Mouse (Mus musculus) midbrain, embryonic 16.5 days (tissue): ENCODE data around the gene Jup. TPM values are rescaled to one million over a fixed set of nuclear protein-coding genes. Genes with fewer than 3 reads are reported as not detected.
"Not testable (repeated sequence)": the region's sequence is repeated elsewhere in the genome, so short reads cannot be mapped to it uniquely, and the experiment has no call there.

ENCODE experiments used
- ATAC-seq: fragments of 200-750 bp; cut with Nextera tagmentation; 2 replicates; pipeline ENCODE4 v1.8.0; 2017; ENCODE audit warnings: moderate TSS enrichment
- H3K27ac ChIP-seq: fragments of 300-500 bp; sonication (generic); 2 replicates; pipeline ENCODE4 v1.5.1; 2014; ENCODE audit warnings: mild to moderate bottlenecking, low read length, mixed read lengths
- H3K27me3 ChIP-seq: fragments of 300-500 bp; sonication (generic); 2 replicates; pipeline ENCODE4 v1.6.1; 2014; ENCODE audit warnings: low read depth, low read length, mixed read lengths; ENCODE audit not compliant: control insufficient read depth, insufficient read depth
- H3K36me3 ChIP-seq: fragments of 300-500 bp; sonication (generic); 2 replicates; pipeline ENCODE4 v1.6.1; 2014; ENCODE audit warnings: mild to moderate bottlenecking, low read length, moderate library complexity, mixed read lengths; ENCODE audit not compliant: control insufficient read depth, insufficient read depth
- H3K4me1 ChIP-seq: fragments of 300-500 bp; sonication (generic); 2 replicates; pipeline ENCODE4 v1.6.1; 2014; ENCODE audit warnings: mild to moderate bottlenecking, low read length, mixed read lengths; ENCODE audit not compliant: control insufficient read depth, insufficient read depth
- H3K4me2 ChIP-seq: fragments of 300-500 bp; sonication (generic); 2 replicates; pipeline ENCODE4 v1.6.1; 2014; ENCODE audit warnings: mild to moderate bottlenecking, low read length, mixed read lengths
- H3K4me3 ChIP-seq: fragments of 300-500 bp; sonication (generic); 2 replicates; pipeline ENCODE4 v1.5.1; 2014; ENCODE audit warnings: low read depth, mild to moderate bottlenecking, low read length, moderate library complexity, mixed read lengths
- H3K9ac ChIP-seq: fragments of 300-500 bp; sonication (generic); 2 replicates; pipeline ENCODE4 v1.6.1; 2014; ENCODE audit warnings: low read depth, low read length, mixed read lengths
- H3K9me3 ChIP-seq: fragments of 300-500 bp; sonication (generic); replicated peaks from 2 replicates; pipeline ENCODE4 v1.6.1; 2014; ENCODE audit warnings: mild to moderate bottlenecking, low read length, mixed read lengths; ENCODE audit not compliant: control insufficient read depth, poor library complexity, severe bottlenecking
- WGBS: fragments of 180-500 bp; shearing (Covaris S2); extraction: QIAGEN DNeasy Blood & Tissue Kit; methylation state at CpG from one replicate; pipeline ENCODE4 v1.1.7; 2014; 5-methylcytosine and 5-hydroxymethylcytosine counted together
- polyA plus RNA-seq: library from polyadenylated mRNA; unstranded; fragments of >200 nt; fragmentation: Nextera tagmentation; extraction: Ambion mirVana; gene quantifications from 2 replicates; pipeline ENCODE4 v1.2.1, GENCODE M21; 2015

The Jup gene
- polyA plus RNA-seq, 1 experiment from 2014 or later: 99.7 TPM

GRCm38 (mm10) chr11:100333944-100334457 is 63.6 kb downstream of the Jup start, which contains the start of gene Gast:
Gene Gast, plus strand, starts transcription at chr11:100334407.
- no peak within 1 kb of the TSS for H3K9ac ChIP-seq
- H3K4me2 ChIP-seq: peak within 1 kb of the TSS; percentile 39
- no peaks in the 10 kb centered on the region for H3K36me3 ChIP-seq
- no peak within 1 kb of the TSS for H3K4me3 ChIP-seq
- no peak for ATAC-seq
- WGBS: 70% methylated on average over 6 of the region's 6 CpGs
- peaks cover 42% of the 10 kb centered on the region for H3K4me1 ChIP-seq
- H3K9me3 ChIP-seq: no peaks in the 10 kb centered on the region
- H3K27me3 ChIP-seq: no peaks in the 10 kb centered on the region
- H3K27ac ChIP-seq: peak within 1 kb of the TSS; percentile 94

DNA sequence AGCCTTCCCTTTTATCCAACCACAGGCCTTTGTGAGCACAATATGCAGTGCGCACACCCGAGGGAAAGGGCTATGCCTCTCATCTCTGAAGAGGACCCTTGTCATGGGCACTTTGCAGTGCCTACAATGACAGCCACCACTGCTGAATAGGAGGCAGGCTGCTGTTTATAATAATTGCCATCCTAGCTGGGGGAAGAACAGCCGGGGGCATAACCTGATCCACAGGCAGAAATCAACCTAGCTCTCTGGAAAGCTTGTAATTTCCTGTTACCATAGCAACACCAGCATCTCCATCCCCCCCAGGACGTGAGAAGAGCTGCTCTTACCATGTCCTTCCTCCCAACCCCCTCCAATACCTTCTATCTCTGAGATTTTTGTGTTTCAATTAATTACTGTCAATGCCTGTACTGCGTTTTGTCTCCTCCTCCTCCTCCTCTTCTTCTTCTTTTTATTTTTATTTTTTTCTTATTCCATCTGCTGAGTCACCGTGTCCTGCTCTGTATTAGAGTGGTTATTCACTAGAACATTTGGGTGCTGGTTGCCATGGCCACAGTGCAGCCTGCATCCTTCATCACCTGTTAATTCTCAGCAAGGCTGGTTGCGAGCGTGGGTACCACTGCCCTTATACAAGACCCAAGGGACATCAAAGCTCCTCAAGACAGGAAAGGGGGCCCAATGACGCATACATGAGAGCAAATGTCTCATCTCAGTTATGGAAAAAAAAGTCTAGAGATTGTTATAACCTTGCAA is 64.6 kb downstream of the Jup start:
- 18% methylated on average over 9 of the region's 9 CpGs for WGBS
- Histone ChIP-seq H3K27ac (peak overlapping the region; percentile 94), H3K4me3 (no peak overlapping the region), H3K4me1 (peaks cover 42% of the 10 kb centered on the region), H3K9ac (peak overlapping the region; percentile 16; the same call in 1 of the 2 replicates), H3K9me3 (no peaks in the 10 kb centered on the region), H3K27me3 (no peaks in the 10 kb centered on the region), H3K4me2 (peak overlapping the region; percentile 39), H3K36me3 (no peaks in the 10 kb centered on the region)
- peak; percentile 88 for ATAC-seq

DNA sequence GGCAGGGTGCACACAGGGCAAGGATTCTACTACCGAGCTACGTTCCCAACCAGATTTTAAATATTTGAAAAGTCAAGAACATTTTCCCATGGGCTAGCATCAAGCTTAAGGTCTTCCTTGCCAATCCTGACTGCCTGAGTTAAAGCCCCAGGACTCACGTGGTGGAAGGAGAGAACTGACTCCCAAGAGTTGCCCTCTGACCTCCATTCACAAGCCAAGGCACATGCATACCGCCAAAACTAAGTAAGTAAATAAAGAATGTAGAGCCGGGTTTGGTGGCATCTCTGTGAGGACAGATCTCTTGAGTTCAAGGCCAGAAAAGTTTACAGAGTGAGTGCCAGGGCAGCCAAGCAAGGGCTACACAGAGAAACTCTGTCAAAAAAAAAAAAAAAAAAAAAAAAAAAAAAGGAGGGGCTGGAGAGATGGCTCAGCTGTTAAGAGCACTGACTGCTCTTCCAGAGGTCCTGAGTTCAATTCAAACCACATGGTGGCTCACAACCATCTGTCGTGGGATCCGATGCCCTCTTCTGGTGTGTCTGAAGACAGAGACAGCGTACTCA is 66.7 kb downstream of the Jup start:
- 57% methylated on average over 8 of the region's 8 CpGs for WGBS
- H3K27me3 ChIP-seq, H3K4me3 ChIP-seq, H3K36me3 ChIP-seq, H3K9ac ChIP-seq, H3K9me3 ChIP-seq, ATAC-seq, H3K4me2 ChIP-seq: not testable (repeated sequence)
- Histone ChIP-seq H3K4me1 (peaks cover 38% of the 10 kb centered on the region), H3K27ac (peak overlapping the region; percentile 42; the same call in 1 of the 2 replicates)

- Histone ChIP-seq H3K4me3 (no peak overlapping the region), H3K36me3 (no peaks in the 10 kb centered on the region), H3K27ac (peak overlapping the region; percentile 42; the same call in 1 of the 2 replicates), H3K9ac (0 out of 2 replicates have a peak overlapping the region, but pooled peaks have one; percentile 20), H3K9me3 (no peaks in the 10 kb centered on the region), H3K27me3 (no peaks in the 10 kb centered on the region), H3K4me2 (no peak overlapping the region), H3K4me1 (peaks cover 35% of the 10 kb centered on the region)
- ATAC-seq: no peak
- 57% methylated on average over 16 of the region's 16 CpGs for WGBS
Measured at GRCm38 (mm10) chr11:100330235-100330634, 67.3 kb downstream of the Jup start.

DNA sequence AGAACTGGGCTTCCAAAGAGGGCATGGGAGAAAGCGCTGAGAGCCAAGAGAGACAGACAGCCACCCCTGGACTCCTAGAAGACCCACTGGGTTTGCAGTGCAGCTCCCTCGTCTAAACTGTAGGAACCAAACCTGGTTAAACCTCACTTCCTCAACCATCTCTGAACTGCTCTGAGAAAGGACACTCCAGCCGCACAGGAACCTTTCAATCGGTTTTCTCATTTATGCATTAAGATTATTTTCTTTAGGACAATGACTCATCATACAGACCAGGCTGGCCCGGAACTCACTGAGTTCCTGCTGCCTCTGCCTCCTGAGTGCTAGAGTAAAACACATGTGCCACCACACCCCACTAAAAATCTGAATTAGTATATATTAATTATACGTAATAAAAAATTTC is 69.8 kb downstream of the Jup start:
- 93% methylated on average over 6 of the region's 6 CpGs for WGBS
- no peak for ATAC-seq
- H3K9me3 ChIP-seq: no peaks in the 10 kb centered on the region
- H3K27me3 ChIP-seq: no peaks in the 10 kb centered on the region
- H3K4me2 ChIP-seq: no peak overlapping the region
- H3K9ac ChIP-seq: no peak overlapping the region
- H3K27ac ChIP-seq: peak overlapping the region; percentile 68
- no peak overlapping the region for H3K4me3 ChIP-seq
- H3K4me1 ChIP-seq: peaks cover 23% of the 10 kb centered on the region
- no peaks in the 10 kb centered on the region for H3K36me3 ChIP-seq

DNA sequence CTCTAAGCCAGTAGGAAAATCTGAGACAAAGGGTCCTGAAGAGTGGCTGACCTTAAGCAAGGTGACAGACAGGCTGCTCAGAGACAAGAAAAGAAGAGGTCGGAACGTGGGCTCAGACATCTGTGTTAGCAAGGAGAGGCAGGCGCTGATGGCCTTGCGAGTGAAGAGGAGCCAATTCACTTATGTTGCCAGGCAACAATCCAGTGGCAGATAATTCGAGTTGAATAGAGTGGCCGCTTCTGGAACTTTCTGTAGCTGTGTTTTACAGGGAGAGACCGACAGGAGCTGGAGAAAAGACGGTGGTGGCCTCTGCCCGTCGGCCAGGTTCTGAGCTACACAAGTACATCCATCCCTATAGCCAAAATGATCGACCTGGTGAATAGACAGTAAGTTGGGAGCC is 70.2 kb downstream of the Jup start:
- Histone ChIP-seq H3K36me3 (peaks cover 3% of the 10 kb centered on the region), H3K9me3 (no peaks in the 10 kb centered on the region), H3K4me1 (peaks cover 19% of the 10 kb centered on the region), H3K27me3 (no peaks in the 10 kb centered on the region), H3K27ac (peak overlapping the region; percentile 70), H3K4me2 (no peak overlapping the region), H3K4me3 (no peak overlapping the region), H3K9ac (no peak overlapping the region)
- ATAC-seq: no peak
- 45% methylated on average over 11 of the region's 11 CpGs for WGBS

- H3K9me3 ChIP-seq: no peaks in the 10 kb centered on the region
- no peak for ATAC-seq
- no peak overlapping the region for H3K4me2 ChIP-seq
- H3K27ac ChIP-seq: peak overlapping the region; percentile 24; the same call in 1 of the 2 replicates
- H3K36me3 ChIP-seq: peaks cover 8% of the 10 kb centered on the region
- no peak overlapping the region for H3K4me3 ChIP-seq
- H3K4me1 ChIP-seq: peaks cover 14% of the 10 kb centered on the region; the same call in 1 of the 2 replicates
- WGBS: 67% methylated on average over 11 of the region's 11 CpGs
- no peak overlapping the region for H3K9ac ChIP-seq
- H3K27me3 ChIP-seq: no peaks in the 10 kb centered on the region
Measured at GRCm38 (mm10) chr11:100325062-100325629, 72.4 kb downstream of the Jup start.

- 15% methylated on average over 3 of the region's 3 CpGs for WGBS
- Histone ChIP-seq H3K4me3 (no peak overlapping the region), H3K9me3 (no peaks in the 10 kb centered on the region), H3K4me1 (peaks cover 10% of the 10 kb centered on the region; the same call in 1 of the 2 replicates), H3K27ac (no peak overlapping the region), H3K27me3 (no peaks in the 10 kb centered on the region), H3K36me3 (peaks cover 8% of the 10 kb centered on the region), H3K9ac (no peak overlapping the region), H3K4me2 (no peak overlapping the region)
- no peak for ATAC-seq
Measured at GRCm38 (mm10) chr11:100323578-100323977, 74.0 kb downstream of the Jup start.
